Mouse (Mus musculus): ENCODE measurements at regions not wholly inside any gene's neighbourhood (a gene's known extent, or its start where the extent isn't known, plus 50 kb on each side); places are given as distances from the start of the nearest gene placed in this dataset.

GRCm38 (mm10) chr8:116447452-116447851 is 57.3 kb upstream of the Dynlrb2 start:
- TF ChIP-seq MAFK (IDR thresholded peaks at IDR 0.05; ENCODE audit: insufficient read depth, low read depth, low read length): no peak
- no peak for TF ChIP-seq ZC3H11A (IDR thresholded peaks at IDR 0.05; ENCODE audit: borderline replicate concordance, low read depth, low read length)
- TF ChIP-seq CHD2 (IDR thresholded peaks at IDR 0.05; ENCODE audit: low read depth, low read length): no peak
- no peak for TF ChIP-seq HCFC1 (IDR thresholded peaks at IDR 0.05; ENCODE audit: borderline replicate concordance, insufficient read depth, low read length)
- no peak for TF ChIP-seq ZNF384 (IDR thresholded peaks at IDR 0.05; ENCODE audit: low read depth, low read length)

All from ES-E14 (cell line).